Mouse (Mus musculus): ENCODE measurements at regions not wholly inside any gene's neighbourhood (a gene's known extent, or its start where the extent isn't known, plus 50 kb on each side); places are given as distances from the start of the nearest gene placed in this dataset.

GRCm38 (mm10) chr13:16325661-16326060 lies 314.0 kb downstream of the Inhba start:
- no peak for TF ChIP-seq CTCF (IDR thresholded peaks at IDR 0.05; ENCODE audit: control insufficient read depth, insufficient read depth, low read length)
- no peak for TF ChIP-seq POLR2A (IDR thresholded peaks at IDR 0.05; ENCODE audit: borderline replicate concordance, control insufficient read depth, low read depth, low read length)

Measured in bone marrow, adult 2 months (tissue).